Mouse (Mus musculus) liver, postnatal 0 days (tissue): ENCODE measurements at regions not wholly inside any gene's neighbourhood (a gene's known extent, or its start where the extent isn't known, plus 50 kb on each side); places are given as distances from the start of the nearest gene placed in this dataset.

ENCODE experiments used
- CTCF ChIP-seq: sonication (generic); IDR thresholded peaks from 2 replicates; pipeline ENCODE4 v1.5.1; 2016; ENCODE audit warnings: antibody characterized with exemption, low read depth
- EP300 ChIP-seq: IDR thresholded peaks from 2 replicates; pipeline ENCODE4 v1.6.1; 2016; ENCODE audit warnings: antibody characterized with exemption, low read depth, mild to moderate bottlenecking

GRCm38 (mm10) chr10:38575726-38576125, 245.9 kb downstream of the Rfpl4b start:
- TF ChIP-seq CTCF (no peak), EP300 (no peak)
